Mouse (Mus musculus) MEL-GATA-1-ER (cell line): Measurements from ENCODE around the gene Arhgap18.
A peak's percentile ranks its signal among the peaks of the same experiment; 100 is the strongest.

Experiments
- DNase-seq: peaks from one replicate; pipeline ENCODE4 v3.0.0-alpha.2; 2012; ENCODE audit warnings: low read depth; ENCODE audit errors: extremely low read depth

The Arhgap18 gene

GRCm38 (mm10) chr10:26828412-26829137 is 75.4 kb downstream of the Arhgap18 start:
- no peak for DNase-seq

GRCm38 (mm10) chr10:26832068-26832467 is 78.8 kb downstream of the Arhgap18 start:
- DNase-seq = no peak

GRCm38 (mm10) chr10:26832669-26833249 is 79.5 kb downstream of the Arhgap18 start:
- no peak for DNase-seq

GRCm38 (mm10) chr10:26833393-26833792 is 80.2 kb downstream of the Arhgap18 start:
- DNase-seq = no peak

- DNase-seq = no peak
Observed at GRCm38 (mm10) chr10:26849311-26849710, 96.1 kb downstream of the Arhgap18 start.

GRCm38 (mm10) chr10:26849854-26850253 is 96.6 kb downstream of the Arhgap18 start:
- DNase-seq = no peak

- DNase-seq = no peak
Observed at GRCm38 (mm10) chr10:26854556-26855100, 101.4 kb downstream of the Arhgap18 start.

- no peak for DNase-seq
Observed at GRCm38 (mm10) chr10:26855851-26856535, 102.8 kb downstream of the Arhgap18 start.

GRCm38 (mm10) chr10:26857583-26857982 is 104.4 kb downstream of the Arhgap18 start:
- no peak for DNase-seq

- no peak for DNase-seq
Observed at GRCm38 (mm10) chr10:26858537-26858936, 105.3 kb downstream of the Arhgap18 start.

GRCm38 (mm10) chr10:26861231-26861630 is 108.0 kb downstream of the Arhgap18 start:
- peak; percentile 23 for DNase-seq

- DNase-seq = peak; percentile 7
Observed at GRCm38 (mm10) chr10:26862207-26862606, 109.0 kb downstream of the Arhgap18 start.

- DNase-seq = no peak
Observed at GRCm38 (mm10) chr10:26863982-26864381, 110.8 kb downstream of the Arhgap18 start.

- DNase-seq = no peak
Observed at GRCm38 (mm10) chr10:26870802-26871201, 117.6 kb downstream of the Arhgap18 start.

GRCm38 (mm10) chr10:26877309-26877708 is 124.1 kb downstream of the Arhgap18 start:
- DNase-seq = no peak

GRCm38 (mm10) chr10:26878924-26879600 is 125.8 kb downstream of the Arhgap18 start:
- DNase-seq = no peak

- DNase-seq = no peak
Observed at GRCm38 (mm10) chr10:26884949-26885348, 131.7 kb downstream of the Arhgap18 start.

- no peak for DNase-seq
Observed at GRCm38 (mm10) chr10:26889226-26889625, 136.0 kb downstream of the Arhgap18 start.

- DNase-seq = no peak
Observed at GRCm38 (mm10) chr10:26889754-26890153, 136.5 kb downstream of the Arhgap18 start.

- peak; percentile 34 for DNase-seq
Observed at GRCm38 (mm10) chr10:26890269-26890955, 137.2 kb downstream of the Arhgap18 start.

- DNase-seq = no peak
Observed at GRCm38 (mm10) chr10:26893091-26893490, 139.9 kb downstream of the Arhgap18 start.
